17 mouse cellular contexts compared by ENCODE assay signal in genomic region chr16:93042491-93042890, GRCm38 (mm10).
DNase-seq lines count a peak whose midpoint lies in the region; ATAC-seq and TF ChIP-seq lines count a peak whose summit lies in the region.
"Had no signal": no experiment of that assay in that cellular context is flagged by ENCODE, and none has a peak within 500 bp of the region (broad histone marks: within the 10 kb centered on the region; RNA-seq: fewer than 3 reads in every experiment).

No protein-coding gene starts in this region.

- 20% methylated on average over 10 of the region's 10 CpGs for WGBS in heart, embryonic 15.5 days
- 22% methylated on average over 10 of the region's 10 CpGs for WGBS in lung, embryonic 16.5 days
- WGBS in intestine, postnatal 0 days, result 45% methylated on average over 10 of the region's 10 CpGs
- WGBS in stomach, postnatal 0 days, result 48% methylated on average over 10 of the region's 10 CpGs

- no peaks in the 10 kb centered on the region for H3K9me3 ChIP-seq in heart, embryonic 15.5 days (replicated peaks)
- H3K9me3 ChIP-seq in lung, embryonic 16.5 days (ENCODE audit: control insufficient read depth, low read length), result no peaks in the 10 kb centered on the region
- H3K9me3 ChIP-seq in intestine, postnatal 0 days (ENCODE audit: control insufficient read depth), result no peaks in the 10 kb centered on the region
- H3K9me3 ChIP-seq in stomach, postnatal 0 days (ENCODE audit: control insufficient read depth, low read length), result no peaks in the 10 kb centered on the region

- H3K4me1 ChIP-seq in heart, embryonic 15.5 days (replicated peaks), result peaks cover 8% of the 10 kb centered on the region
- peaks cover 12% of the 10 kb centered on the region for H3K4me1 ChIP-seq in lung, embryonic 16.5 days (replicated peaks; ENCODE audit: control insufficient read depth, insufficient read depth, low read length)
- no peaks in the 10 kb centered on the region for H3K4me1 ChIP-seq in intestine, postnatal 0 days (replicated peaks; ENCODE audit: control insufficient read depth, insufficient read depth, low read length)
- H3K4me1 ChIP-seq in stomach, postnatal 0 days (replicated peaks; ENCODE audit: control insufficient read depth, insufficient read depth), result no peaks in the 10 kb centered on the region
- H3K4me1 ChIP-seq: megakaryocyte, embryonic 14.5 days had no signal

- peak overlapping the region; percentile 19; the same call in 1 of the 2 replicates for H3K4me2 ChIP-seq in heart, embryonic 15.5 days
- H3K4me2 ChIP-seq in lung, embryonic 16.5 days (ENCODE audit: low read depth, low read length), result peak overlapping the region; percentile 3
- peak overlapping the region; percentile 47 for H3K4me2 ChIP-seq in intestine, postnatal 0 days (replicated peaks; ENCODE audit: low read depth)
- peak overlapping the region; percentile 9; the same call in 1 of the 2 replicates for H3K4me2 ChIP-seq in stomach, postnatal 0 days (replicated peaks; ENCODE audit: low read depth)
- H3K4me2 ChIP-seq: liver, embryonic 11.5 days had no signal

- H3K27me3 ChIP-seq in heart, embryonic 15.5 days, result peaks cover 24% of the 10 kb centered on the region
- no peaks in the 10 kb centered on the region for H3K27me3 ChIP-seq in lung, embryonic 16.5 days (ENCODE audit: control insufficient read depth, insufficient read depth, low read depth, low read length)
- no peaks in the 10 kb centered on the region for H3K27me3 ChIP-seq in intestine, postnatal 0 days (replicated peaks; ENCODE audit: control insufficient read depth, insufficient read depth, low read length)
- no peaks in the 10 kb centered on the region for H3K27me3 ChIP-seq in stomach, postnatal 0 days (ENCODE audit: control insufficient read depth, insufficient read depth, low read length)

- no peak for TF ChIP-seq CTCF in intestine, postnatal 0 days (IDR thresholded peaks at IDR 0.05; ENCODE audit: low read depth)
- TF ChIP-seq CTCF in stomach, postnatal 0 days (IDR thresholded peaks at IDR 0.05; ENCODE audit: low read depth), result no peak

- no peak overlapping the region for H3K9ac ChIP-seq in heart, embryonic 15.5 days
- no peak overlapping the region for H3K9ac ChIP-seq in lung, embryonic 16.5 days (ENCODE audit: low read length)
- no peak overlapping the region for H3K9ac ChIP-seq in intestine, postnatal 0 days (ENCODE audit: low read depth, low read length)
- no peak overlapping the region for H3K9ac ChIP-seq in stomach, postnatal 0 days (ENCODE audit: low read length)

- no peak overlapping the region for H3K27ac ChIP-seq in heart, embryonic 15.5 days
- H3K27ac ChIP-seq in lung, embryonic 16.5 days (ENCODE audit: low read length), result no peak overlapping the region
- no peak overlapping the region for H3K27ac ChIP-seq in intestine, postnatal 0 days (ENCODE audit: low read depth, low read length)
- no peak overlapping the region for H3K27ac ChIP-seq in stomach, postnatal 0 days (replicated peaks)

- DNase-seq in heart, postnatal 14 days, result no peak
- no peak for DNase-seq in lung, postnatal 14 days
- DNase-seq in stomach, postnatal 0 days (ENCODE audit: low spot score), result no peak
- no peak for DNase-seq in adipocyte (ENCODE audit: low spot score)
- DNase-seq: cerebellum, postnatal 10 days; heart, adult 18-20 months; lung, adult 2 months; thymus, adult 2 months had no signal

- intact Hi-C loops in heart, postnatal 14 days (cut with DNase I), result no loop called here

- no peaks in the 10 kb centered on the region for H3K36me3 ChIP-seq in heart, embryonic 15.5 days
- no peaks in the 10 kb centered on the region for H3K36me3 ChIP-seq in lung, embryonic 16.5 days (ENCODE audit: control insufficient read depth, insufficient read depth, low read length)
- no peaks in the 10 kb centered on the region for H3K36me3 ChIP-seq in intestine, postnatal 0 days (ENCODE audit: control insufficient read depth, insufficient read depth)
- H3K36me3 ChIP-seq in stomach, postnatal 0 days (ENCODE audit: control insufficient read depth, insufficient read depth, low read length), result no peaks in the 10 kb centered on the region
- H3K36me3 ChIP-seq: G1E had no signal

- ATAC-seq in heart, embryonic 15.5 days (replicated peaks; ENCODE audit: insufficient number of reproducible peaks, insufficient read depth, low FRiP score, low read depth), result peak; percentile 39; the same call in 1 of the 2 replicates
- peak; percentile 48; the same call in 1 of the 2 replicates for ATAC-seq in lung, embryonic 16.5 days (ENCODE audit: low read depth)
- ATAC-seq in intestine, postnatal 0 days, result no peak; the same call in 1 of the 2 replicates
- ATAC-seq in stomach, postnatal 0 days (ENCODE audit: low FRiP score, low TSS enrichment), result no peak
- ATAC-seq: inflammation-experienced regulatory T-cells, adult 6 months; midbrain, embryonic 16.5 days had no signal

- H3K4me3 ChIP-seq in heart, embryonic 15.5 days, result no peak overlapping the region
- no peak overlapping the region for H3K4me3 ChIP-seq in lung, embryonic 16.5 days (ENCODE audit: low read length)
- H3K4me3 ChIP-seq in intestine, postnatal 0 days (ENCODE audit: low read depth, low read length), result no peak overlapping the region
- no peak overlapping the region for H3K4me3 ChIP-seq in stomach, postnatal 0 days (ENCODE audit: low read depth, low read length)
- H3K4me3 ChIP-seq: erythroblast, embryonic 14.5 days; megakaryocyte, embryonic 14.5 days had no signal

- no peak for TF ChIP-seq EP300 in stomach, postnatal 0 days (optimal IDR thresholded peaks at IDR 0.05)

Comparison
In these comparisons a context has a peak if more than half of its experiments do, and no peak if none do; other contexts are left out.
1. ATAC-seq: peak in heart, embryonic 15.5 days (single experiment) and lung, embryonic 16.5 days (single experiment); none in intestine, postnatal 0 days (single experiment) and stomach, postnatal 0 days (single experiment).
2. Peak in every context shown above with its lines, with median percentiles within 50 percentile points of each other: H3K4me2 ChIP-seq.